Mouse (Mus musculus): Measurements from ENCODE around the gene Grin2d. TPM values are rescaled to one million over a fixed set of nuclear protein-coding genes. Genes with fewer than 3 reads are reported as not detected.

Grin2d gene
- polyA plus RNA-seq, 1 experiment from 2014 or later: 0.39 TPM

DNA sequence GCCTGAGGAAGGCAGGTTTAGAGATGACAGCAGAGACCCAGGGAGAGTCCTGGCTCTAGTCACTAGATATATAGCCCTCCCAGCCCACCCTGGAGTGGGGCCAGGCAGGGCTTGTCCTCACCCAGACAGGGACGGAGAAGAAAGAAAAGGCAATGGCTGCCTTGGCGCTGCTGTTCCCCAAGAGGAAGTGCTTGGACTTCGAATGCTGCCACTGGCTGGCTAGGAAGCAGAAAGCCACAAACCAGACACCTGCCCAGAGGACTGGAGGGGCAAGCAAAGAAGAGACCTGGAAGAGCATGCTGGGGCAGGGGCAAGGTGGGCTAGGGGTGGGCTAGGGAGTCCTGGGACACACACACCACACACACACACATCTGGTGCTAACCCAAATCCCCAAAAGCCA lies 9.1 kb upstream of the Grin2d start:
- WGBS: 71% methylated on average over 3 of the region's 3 CpGs
- no peak for ATAC-seq (ENCODE audit: low FRiP score)
- Histone ChIP-seq H3K9me3 (ENCODE audit: control insufficient read depth, low read length) (no peaks in the 10 kb centered on the region), H3K9ac (ENCODE audit: low read depth, low read length) (no peak overlapping the region), H3K4me3 (ENCODE audit: low read depth, low read length) (no peak overlapping the region), H3K4me2 (replicated peaks; ENCODE audit: low read depth, low read length) (no peak overlapping the region), H3K27me3 (ENCODE audit: control insufficient read depth, insufficient read depth, low read length) (no peaks in the 10 kb centered on the region), H3K27ac (ENCODE audit: low read depth, low read length) (no peak overlapping the region), H3K36me3 (ENCODE audit: control insufficient read depth, insufficient read depth, low read length) (peaks cover 7% of the 10 kb centered on the region), H3K4me1 (replicated peaks; ENCODE audit: control insufficient read depth, insufficient read depth, low read length) (no peaks in the 10 kb centered on the region)
- no peak for DNase-seq (ENCODE audit: low spot score)

DNA sequence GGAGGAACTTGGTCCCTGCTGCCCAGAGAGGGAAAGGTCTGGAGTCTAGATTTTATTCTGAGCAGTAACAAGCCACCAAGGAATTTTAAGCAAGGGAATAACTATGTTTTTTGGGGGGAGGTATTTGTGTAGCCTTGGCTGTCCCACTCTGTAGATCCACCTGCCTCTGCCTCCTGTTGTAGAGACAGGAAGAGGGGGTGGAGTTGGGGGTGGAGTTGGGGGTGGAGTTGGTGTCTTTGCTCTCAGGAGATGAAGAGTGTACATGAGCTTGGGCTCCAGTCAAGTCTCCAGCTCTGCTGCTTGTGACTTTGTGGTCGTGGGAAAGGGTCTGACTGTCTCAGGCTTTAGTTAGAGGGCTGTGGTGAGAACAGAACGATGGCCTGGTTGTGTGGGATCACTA lies 2.8 kb upstream of the Grin2d start:
- H3K36me3 ChIP-seq (ENCODE audit: control insufficient read depth, insufficient read depth, low read length): peaks cover 20% of the 10 kb centered on the region

DNA sequence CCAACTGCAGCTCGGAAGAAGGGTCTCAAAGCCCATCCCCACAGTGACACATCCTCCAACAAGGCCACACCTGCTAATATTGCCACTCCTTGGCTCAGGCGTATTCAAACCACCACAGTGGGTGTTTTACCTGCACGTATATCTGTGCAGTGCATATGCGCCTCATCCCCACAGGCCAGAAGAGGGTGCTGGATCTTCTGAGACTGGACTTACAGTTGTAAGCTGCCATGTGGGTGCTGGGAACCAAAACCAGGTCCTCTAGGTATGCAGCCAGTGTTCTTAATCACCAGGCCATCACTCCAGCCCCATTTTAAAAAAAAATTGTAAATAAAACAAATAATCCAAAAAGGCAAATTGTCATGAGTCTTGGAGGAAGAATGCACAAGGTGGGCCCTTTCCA lies 2.4 kb upstream of the Grin2d start:
- no peak overlapping the region for H3K4me2 ChIP-seq (replicated peaks; ENCODE audit: low read depth, low read length)
- 94% methylated on average over 4 of the region's 4 CpGs for WGBS

More for the DNA sequence above, 2.8 kb upstream of the Grin2d start:
- no peak overlapping the region for H3K9ac ChIP-seq (ENCODE audit: low read depth, low read length)
- H3K4me1 ChIP-seq (replicated peaks; ENCODE audit: control insufficient read depth, insufficient read depth, low read length): no peaks in the 10 kb centered on the region
- H3K27ac ChIP-seq (ENCODE audit: low read depth, low read length): no peak overlapping the region
- ATAC-seq (ENCODE audit: low FRiP score) (no peak), DNase-seq (ENCODE audit: low spot score) (no peak)
- H3K9me3 ChIP-seq (ENCODE audit: control insufficient read depth, low read length): no peaks in the 10 kb centered on the region
- no peak overlapping the region for H3K4me2 ChIP-seq (replicated peaks; ENCODE audit: low read depth, low read length)
- no peaks in the 10 kb centered on the region for H3K27me3 ChIP-seq (ENCODE audit: control insufficient read depth, insufficient read depth, low read length)
- H3K4me3 ChIP-seq (ENCODE audit: low read depth, low read length): no peak overlapping the region
- 95% methylated on average over 2 of the region's 2 CpGs for WGBS

DNA sequence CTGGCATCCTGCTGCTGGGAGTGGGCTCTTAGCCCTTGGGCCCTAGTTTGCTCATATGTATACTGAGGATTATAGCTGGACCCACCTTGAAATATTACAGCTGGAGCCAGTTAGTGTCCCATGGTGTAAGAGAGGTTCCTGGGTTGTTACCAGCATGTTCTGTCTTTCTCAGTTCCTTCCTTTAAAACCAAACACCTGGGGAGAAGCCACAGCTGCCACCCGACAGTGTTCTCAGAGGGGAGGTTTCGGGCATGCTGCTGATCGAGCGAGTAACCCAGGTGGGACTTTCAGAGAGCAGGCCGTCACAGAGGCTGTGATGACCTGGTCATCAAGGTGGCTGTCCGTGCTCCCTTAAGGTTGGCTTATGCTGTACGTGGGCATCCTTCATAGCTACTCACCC lies 1.3 kb downstream of the Grin2d start:
- no peak overlapping the region for H3K4me2 ChIP-seq (replicated peaks; ENCODE audit: low read depth, low read length)
- H3K36me3 ChIP-seq (ENCODE audit: control insufficient read depth, insufficient read depth, low read length): peaks cover 13% of the 10 kb centered on the region; the same call in 1 of the 2 replicates
- no peak overlapping the region for H3K9ac ChIP-seq (ENCODE audit: low read depth, low read length)
- 95% methylated on average over 7 of the region's 7 CpGs for WGBS
- ATAC-seq (ENCODE audit: low FRiP score): no peak
- DNase-seq (ENCODE audit: low spot score): no peak
- no peak overlapping the region for H3K27ac ChIP-seq (ENCODE audit: low read depth, low read length)
- H3K4me3 ChIP-seq (ENCODE audit: low read depth, low read length): no peak overlapping the region
- H3K9me3 ChIP-seq (ENCODE audit: control insufficient read depth, low read length): no peaks in the 10 kb centered on the region
- no peaks in the 10 kb centered on the region for H3K27me3 ChIP-seq (ENCODE audit: control insufficient read depth, insufficient read depth, low read length)
- H3K4me1 ChIP-seq (replicated peaks; ENCODE audit: control insufficient read depth, insufficient read depth, low read length): no peaks in the 10 kb centered on the region

More for the DNA sequence above, 2.4 kb upstream of the Grin2d start:
- H3K9ac ChIP-seq (ENCODE audit: low read depth, low read length): no peak overlapping the region
- no peaks in the 10 kb centered on the region for H3K27me3 ChIP-seq (ENCODE audit: control insufficient read depth, insufficient read depth, low read length)
- H3K36me3 ChIP-seq (ENCODE audit: control insufficient read depth, insufficient read depth, low read length): peaks cover 20% of the 10 kb centered on the region
- H3K4me3 ChIP-seq (ENCODE audit: low read depth, low read length): no peak overlapping the region
- no peaks in the 10 kb centered on the region for H3K4me1 ChIP-seq (replicated peaks; ENCODE audit: control insufficient read depth, insufficient read depth, low read length)
- ATAC-seq (ENCODE audit: low FRiP score) (no peak), DNase-seq (ENCODE audit: low spot score) (no peak)
- H3K9me3 ChIP-seq (ENCODE audit: control insufficient read depth, low read length): no peaks in the 10 kb centered on the region
- H3K27ac ChIP-seq (ENCODE audit: low read depth, low read length): no peak overlapping the region

DNA sequence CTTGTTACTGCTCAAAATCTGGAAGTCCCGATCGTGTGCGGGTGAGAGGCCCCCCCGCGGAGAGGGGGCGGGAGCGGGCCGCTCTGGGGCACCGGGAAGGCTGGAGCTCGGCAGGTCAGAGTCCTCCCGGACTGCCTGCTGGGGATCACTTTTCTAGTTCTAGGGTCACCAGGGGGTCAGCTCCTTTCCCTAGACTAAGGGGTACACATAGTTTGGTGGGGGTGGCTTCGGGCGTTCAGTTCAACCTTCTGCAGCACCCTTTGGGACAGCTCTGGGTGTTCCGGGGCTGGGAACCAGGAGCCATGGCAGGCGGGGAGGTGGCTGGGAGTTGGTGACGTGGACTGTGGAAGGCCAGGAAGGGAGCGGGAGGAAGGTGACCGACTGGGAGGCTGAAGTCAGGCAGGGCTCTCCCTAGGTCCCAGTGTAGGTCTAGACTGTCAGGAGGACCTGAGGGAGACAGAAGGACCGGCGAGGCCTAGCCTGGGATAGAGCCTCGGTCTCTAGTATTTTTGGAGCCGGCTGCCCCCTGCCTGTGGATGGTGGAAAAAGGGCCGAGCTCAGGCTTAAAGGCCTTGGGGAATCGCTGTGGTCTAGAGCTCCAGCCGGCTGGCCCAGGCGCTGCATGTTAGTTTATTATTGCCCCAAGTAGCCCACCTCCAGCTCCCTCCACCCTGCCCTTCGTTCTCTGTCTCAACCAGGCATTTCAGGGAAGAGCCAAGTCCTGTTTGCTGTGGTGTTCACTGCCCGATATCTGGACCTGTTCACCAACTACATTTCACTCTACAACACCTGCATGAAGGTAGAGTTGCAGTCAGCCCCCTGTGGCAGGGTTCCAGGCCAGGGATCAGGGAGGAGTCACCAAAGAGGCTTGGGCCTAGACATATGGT lies 4.9 kb downstream of the Grin2d start:
- Histone ChIP-seq H3K4me1 (replicated peaks; ENCODE audit: control insufficient read depth, insufficient read depth, low read length) (peaks cover 12% of the 10 kb centered on the region), H3K27ac (ENCODE audit: low read depth, low read length) (peak overlapping the region; percentile 65), H3K4me2 (replicated peaks; ENCODE audit: low read depth, low read length) (peak overlapping the region; percentile 79), H3K9ac (ENCODE audit: low read depth, low read length) (peak overlapping the region; percentile 93), H3K4me3 (ENCODE audit: low read depth, low read length) (peak overlapping the region; percentile 79), H3K27me3 (ENCODE audit: control insufficient read depth, insufficient read depth, low read length) (peaks cover 24% of the 10 kb centered on the region), H3K9me3 (ENCODE audit: control insufficient read depth, low read length) (no peaks in the 10 kb centered on the region), H3K36me3 (ENCODE audit: control insufficient read depth, insufficient read depth, low read length) (peaks cover 5% of the 10 kb centered on the region; the same call in 1 of the 2 replicates)
- 3% methylated on average over 28 of the region's 28 CpGs for WGBS
- ATAC-seq (ENCODE audit: low FRiP score) (peak; percentile 50), DNase-seq (ENCODE audit: low spot score) (peak; percentile 73)

DNA sequence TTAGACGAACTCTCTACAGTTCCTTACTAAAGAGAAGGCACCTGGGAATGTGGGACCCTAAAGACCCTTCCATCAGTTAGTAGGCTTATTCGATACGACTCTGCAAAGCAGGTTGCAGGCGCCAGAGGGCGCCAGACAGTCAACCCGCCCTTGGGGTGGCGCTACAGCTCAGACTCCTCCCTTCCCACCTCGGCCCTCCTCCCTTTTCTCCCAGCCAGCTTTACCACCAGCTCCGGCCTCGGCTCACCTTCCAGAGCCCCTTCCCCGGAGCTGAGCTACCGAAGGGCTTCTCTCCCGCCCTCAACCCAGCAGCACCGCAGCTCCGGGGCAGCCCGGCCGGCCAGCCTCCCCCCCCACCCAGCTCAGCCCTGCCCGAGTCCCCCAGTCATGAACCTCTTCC lies 5.6 kb downstream of the Grin2d start, which contains the start of gene Kdelr1:
Gene Kdelr1 (plus strand): TSS at position 149 of the 400 bp plus-strand sequence.
- DNase-seq (ENCODE audit: low spot score) (peak; percentile 96), ATAC-seq (ENCODE audit: low FRiP score) (peak; percentile 76)
- peak within 1 kb of the TSS; percentile 79 for H3K4me2 ChIP-seq (replicated peaks; ENCODE audit: low read depth, low read length)
- peaks cover 29% of the 10 kb centered on the region for H3K27me3 ChIP-seq (ENCODE audit: control insufficient read depth, insufficient read depth, low read length)
- no peaks in the 10 kb centered on the region for H3K9me3 ChIP-seq (ENCODE audit: control insufficient read depth, low read length)
- H3K4me3 ChIP-seq (ENCODE audit: low read depth, low read length): peak within 1 kb of the TSS; percentile 79
- 1% methylated on average over 16 of the region's 18 CpGs for WGBS
- H3K36me3 ChIP-seq (ENCODE audit: control insufficient read depth, insufficient read depth, low read length): peaks cover 5% of the 10 kb centered on the region; the same call in 1 of the 2 replicates
- H3K27ac ChIP-seq (ENCODE audit: low read depth, low read length): peak within 1 kb of the TSS; percentile 65
- peaks cover 15% of the 10 kb centered on the region for H3K4me1 ChIP-seq (replicated peaks; ENCODE audit: control insufficient read depth, insufficient read depth, low read length)
- peak within 1 kb of the TSS; percentile 93 for H3K9ac ChIP-seq (ENCODE audit: low read depth, low read length)

DNA sequence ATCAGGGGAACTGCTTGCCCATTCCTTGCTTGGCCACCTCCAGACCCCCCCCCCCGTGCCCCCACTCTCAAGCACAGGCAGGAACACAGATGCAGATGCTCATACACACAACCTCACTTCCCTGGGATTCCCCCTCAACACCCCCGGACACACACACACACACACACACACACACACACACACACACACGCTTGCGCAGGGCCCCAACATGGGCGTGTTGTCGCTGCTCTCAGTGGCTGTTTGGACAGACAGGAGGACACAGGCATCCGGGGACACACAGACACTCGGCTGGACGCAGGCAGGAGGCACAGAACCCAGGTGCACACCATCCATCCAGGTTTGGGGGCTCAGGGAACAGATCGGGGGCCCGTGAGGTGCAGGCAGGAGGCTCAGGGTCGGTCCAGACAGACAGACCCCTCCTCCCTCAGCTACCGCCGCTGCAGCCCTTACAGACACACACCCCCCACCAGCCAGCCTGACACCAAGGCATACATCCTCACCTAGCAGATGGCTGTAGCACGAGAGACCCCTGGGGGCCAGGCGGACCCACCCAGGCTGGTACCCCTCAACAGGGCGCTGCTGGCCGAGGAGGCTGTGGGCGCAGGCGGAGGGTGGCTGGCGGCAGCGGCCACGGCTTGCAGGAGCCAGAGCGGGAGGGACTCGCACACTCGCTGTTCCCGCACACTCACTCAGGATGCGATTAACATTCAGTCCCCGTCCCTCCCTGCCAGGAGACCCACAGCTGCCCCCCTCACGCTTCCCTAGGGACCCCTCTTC lies 7.7 kb downstream of the Grin2d start:
- H3K27ac ChIP-seq (ENCODE audit: low read depth, low read length): 0 out of 2 replicates have a peak overlapping the region, but pooled peaks have one; percentile 17
- peak overlapping the region; percentile 45 for H3K9ac ChIP-seq (ENCODE audit: low read depth, low read length)
- peak; percentile 48 for DNase-seq (ENCODE audit: low spot score)
- no peaks in the 10 kb centered on the region for H3K9me3 ChIP-seq (ENCODE audit: control insufficient read depth, low read length)
- H3K4me3 ChIP-seq (ENCODE audit: low read depth, low read length): peak overlapping the region; percentile 28
- no peaks in the 10 kb centered on the region for H3K36me3 ChIP-seq (ENCODE audit: control insufficient read depth, insufficient read depth, low read length)
- peaks cover 15% of the 10 kb centered on the region for H3K4me1 ChIP-seq (replicated peaks; ENCODE audit: control insufficient read depth, insufficient read depth, low read length)
- H3K27me3 ChIP-seq (ENCODE audit: control insufficient read depth, insufficient read depth, low read length): peaks cover 39% of the 10 kb centered on the region
- peak overlapping the region; percentile 56 for H3K4me2 ChIP-seq (replicated peaks; ENCODE audit: low read depth, low read length)
- WGBS: under 1% methylated on average over 26 of the region's 30 CpGs
- no peak for ATAC-seq (ENCODE audit: low FRiP score)

DNA sequence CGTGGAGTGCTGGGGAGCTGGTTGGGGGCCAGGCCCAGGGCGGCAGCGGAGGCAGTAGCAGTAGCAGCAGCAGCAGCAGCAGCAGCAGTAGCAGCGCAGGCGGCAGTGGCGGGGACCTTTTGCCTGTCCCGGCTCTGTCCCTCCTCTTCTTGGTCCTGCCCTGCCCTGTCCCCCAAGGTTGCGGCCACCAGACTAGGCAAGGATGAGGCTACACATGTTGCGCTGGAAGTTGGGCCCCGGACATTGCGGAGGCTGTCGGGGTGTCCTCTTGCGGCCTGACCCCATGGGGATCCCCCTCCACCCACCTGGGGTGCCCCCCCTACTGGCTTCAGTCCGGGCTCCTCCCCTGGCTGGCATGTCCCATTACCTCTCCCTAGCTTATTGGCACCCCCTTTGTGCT lies 8.4 kb downstream of the Grin2d start:
- Histone ChIP-seq H3K27ac (ENCODE audit: low read depth, low read length) (no peak overlapping the region), H3K4me1 (replicated peaks; ENCODE audit: control insufficient read depth, insufficient read depth, low read length) (peaks cover 15% of the 10 kb centered on the region), H3K4me3 (ENCODE audit: low read depth, low read length) (peak overlapping the region; percentile 28), H3K4me2 (replicated peaks; ENCODE audit: low read depth, low read length) (peak overlapping the region; percentile 56), H3K27me3 (ENCODE audit: control insufficient read depth, insufficient read depth, low read length) (peaks cover 39% of the 10 kb centered on the region), H3K9me3 (ENCODE audit: control insufficient read depth, low read length) (no peaks in the 10 kb centered on the region), H3K36me3 (ENCODE audit: control insufficient read depth, insufficient read depth, low read length) (no peaks in the 10 kb centered on the region), H3K9ac (ENCODE audit: low read depth, low read length) (peak overlapping the region; percentile 50)
- ATAC-seq (ENCODE audit: low FRiP score) (no peak), DNase-seq (ENCODE audit: low spot score) (peak; percentile 27)
- under 1% methylated on average over 13 of the region's 14 CpGs for WGBS
